Mouse (Mus musculus): ENCODE measurements around the gene Zfr2. TPM values are rescaled to one million over a fixed set of nuclear protein-coding genes. Genes with fewer than 3 reads are reported as not detected.

The Zfr2 gene
- total and polyA plus RNA-seq, 3 experiments: 0.81 to 1.4 TPM; not detected in 1

DNA sequence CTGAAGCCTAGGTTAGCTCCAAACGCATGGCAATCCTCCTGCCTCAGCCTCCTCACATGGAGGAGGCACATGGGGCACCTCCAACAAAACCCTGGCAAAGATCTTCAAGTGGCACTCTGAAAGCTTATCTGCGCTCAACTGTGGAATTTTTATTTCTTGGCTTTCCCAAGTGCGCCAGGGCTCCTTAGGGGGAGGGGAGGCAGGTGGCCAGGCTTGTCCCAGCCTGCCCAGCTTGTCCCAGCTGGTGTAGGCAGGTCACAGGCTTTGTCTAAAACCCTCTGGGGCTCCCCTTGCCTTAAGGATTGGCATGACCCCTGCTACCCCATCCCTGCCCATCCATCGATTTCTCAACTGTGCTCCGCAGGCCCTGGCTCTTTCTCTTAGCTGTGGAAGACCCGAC lies 51.2 kb downstream of the Zfr2 start:
- no peaks in the 10 kb centered on the region for H3K79me2 ChIP-seq (ENCODE audit: control insufficient read depth, insufficient read depth, low read length, poor library complexity)
- no peak overlapping the region for H3K9ac ChIP-seq (ENCODE audit: control insufficient read depth, low read depth, low read length, poor library complexity, severe bottlenecking)
- no peaks in the 10 kb centered on the region for H3K27me3 ChIP-seq (ENCODE audit: control insufficient read depth in 1 of 2, insufficient read depth in 2 of 2, low read length in 2 of 2)
- H3K27ac ChIP-seq (ENCODE audit: control insufficient read depth, low read depth, low read length): no peak overlapping the region
- H3K4me1 ChIP-seq (ENCODE audit: control insufficient read depth in 1 of 2, insufficient read depth in 2 of 2, low read length in 2 of 2): peaks cover 2 to 12% of the 10 kb centered on the region in 2 experiments; a peak in 3 of 4 replicates
- H3K36me3 ChIP-seq (ENCODE audit: control insufficient read depth in 1 of 2, insufficient read depth in 2 of 2, low read length in 2 of 2): peaks cover 0 to 7% of the 10 kb centered on the region in 2 experiments; a peak in 2 of 4 replicates
- TF ChIP-seq E2F4 (IDR thresholded peaks at IDR 0.05; ENCODE audit: borderline replicate concordance, low read depth, low read length): no peak
- TF ChIP-seq USF2 (IDR thresholded peaks at IDR 0.05; ENCODE audit: borderline replicate concordance in 1 of 2, insufficient read depth in 1 of 2, low read depth in 1 of 2, low read length in 2 of 2): no peak
- TF ChIP-seq MEF2A (IDR thresholded peaks at IDR 0.05; ENCODE audit: extremely low read depth, insufficient replicate concordance, low read depth, low read length, poor library complexity, severe bottlenecking): no peak
- TF ChIP-seq GABPA (IDR thresholded peaks at IDR 0.05; ENCODE audit: low read depth, low read length): no peak
- TF ChIP-seq RAD21 (IDR thresholded peaks at IDR 0.05; ENCODE audit: low read depth, low read length): no peak
- no peak for TF ChIP-seq MAZ (IDR thresholded peaks at IDR 0.05; ENCODE audit: low read depth, low read length)
- no peak for TF ChIP-seq ZKSCAN1 (IDR thresholded peaks at IDR 0.05; ENCODE audit: low read depth, low read length)
- no peak for TF ChIP-seq NRF1 (IDR thresholded peaks at IDR 0.05; ENCODE audit: insufficient read depth, low read depth, low read length, poor library complexity, severe bottlenecking)
- TF ChIP-seq ZNF384 (IDR thresholded peaks at IDR 0.05; ENCODE audit: low read depth, low read length): no peak
- no peak for TF ChIP-seq MYC (IDR thresholded peaks at IDR 0.05; ENCODE audit: low read depth, low read length)
- TF ChIP-seq SIN3A (IDR thresholded peaks at IDR 0.05; ENCODE audit: low read length): no peak
- no peak for TF ChIP-seq POLR2AphosphoS5 (IDR thresholded peaks at IDR 0.05; ENCODE audit: borderline replicate concordance, low read depth, low read length)
- no peak for TF ChIP-seq CHD2 (IDR thresholded peaks at IDR 0.05; ENCODE audit: low read length)
- TF ChIP-seq CHD1 (IDR thresholded peaks at IDR 0.05; ENCODE audit: low read depth, low read length): no peak
- TF ChIP-seq BHLHE40 (IDR thresholded peaks at IDR 0.05; ENCODE audit: borderline replicate concordance, low read depth, low read length): no peak
- H3K9me3 ChIP-seq (replicated peaks; ENCODE audit: insufficient read depth, low read length): no peaks in the 10 kb centered on the region
- no peak overlapping the region for H3K4me3 ChIP-seq (ENCODE audit: control insufficient read depth in 1 of 2, insufficient read depth in 1 of 2, low read depth in 2 of 2, low read length in 2 of 2)
- no peak for DNase-seq (ENCODE audit: low read depth, low spot score)

DNA sequence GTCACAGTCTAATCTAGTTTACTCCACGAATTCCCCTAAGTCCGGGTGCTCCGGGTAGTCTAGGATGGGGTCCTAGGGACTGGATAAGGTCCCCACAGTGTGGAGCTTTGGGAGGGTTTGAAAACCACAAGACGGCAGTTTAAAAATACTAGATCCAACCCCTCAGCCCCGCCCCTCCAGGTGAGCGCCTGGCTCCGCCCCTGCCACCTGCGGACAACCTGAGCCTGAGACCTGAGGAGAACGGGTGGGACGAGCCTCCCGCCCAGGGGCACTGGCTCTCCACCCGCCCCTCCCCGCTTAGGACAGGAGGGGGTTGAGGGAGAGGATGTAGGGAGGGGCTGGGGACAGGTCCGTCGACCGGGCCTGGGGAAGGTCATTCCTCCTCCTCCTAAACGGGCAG lies 51.8 kb downstream of the Zfr2 start:
- Histone ChIP-seq H3K27me3 (ENCODE audit: control insufficient read depth in 1 of 2, insufficient read depth in 2 of 2, low read length in 2 of 2) (no peaks in the 10 kb centered on the region), H3K4me1 (ENCODE audit: control insufficient read depth in 1 of 2, insufficient read depth in 2 of 2, low read length in 2 of 2) (peaks cover 2 to 9% of the 10 kb centered on the region in 2 experiments; a peak in 3 of 4 replicates)

More for the DNA sequence above, 51.8 kb downstream of the Zfr2 start:
- no peaks in the 10 kb centered on the region for H3K79me2 ChIP-seq (ENCODE audit: control insufficient read depth, insufficient read depth, low read length, poor library complexity)
- no peak overlapping the region for H3K4me3 ChIP-seq (ENCODE audit: control insufficient read depth in 1 of 2, insufficient read depth in 1 of 2, low read depth in 2 of 2, low read length in 2 of 2)
- H3K9ac ChIP-seq (ENCODE audit: control insufficient read depth, low read depth, low read length, poor library complexity, severe bottlenecking): no peak overlapping the region
- TF ChIP-seq GATA1 (IDR thresholded peaks at IDR 0.05; ENCODE audit: low read depth, low read length): no peak
- no peak for TF ChIP-seq GABPA (IDR thresholded peaks at IDR 0.05; ENCODE audit: low read depth, low read length)
- no peak for TF ChIP-seq RCOR1 (IDR thresholded peaks at IDR 0.05; ENCODE audit: low read depth, low read length)
- no peak for TF ChIP-seq CHD2 (IDR thresholded peaks at IDR 0.05; ENCODE audit: low read length)
- no peak for TF ChIP-seq POLR2AphosphoS5 (IDR thresholded peaks at IDR 0.05; ENCODE audit: borderline replicate concordance, low read depth, low read length)
- TF ChIP-seq MAFK (IDR thresholded peaks at IDR 0.05; ENCODE audit: borderline replicate concordance, low read depth, low read length): no peak
- no peak for TF ChIP-seq TBP (IDR thresholded peaks at IDR 0.05; ENCODE audit: low read depth, low read length)
- no peaks in the 10 kb centered on the region for H3K9me3 ChIP-seq (replicated peaks; ENCODE audit: insufficient read depth, low read length)
- no peak overlapping the region for H3K27ac ChIP-seq (ENCODE audit: control insufficient read depth, low read depth, low read length)
- H3K36me3 ChIP-seq (ENCODE audit: control insufficient read depth in 1 of 2, insufficient read depth in 2 of 2, low read length in 2 of 2): peaks cover 0 to 7% of the 10 kb centered on the region in 2 experiments; a peak in 2 of 4 replicates
- DNase-seq (ENCODE audit: low read depth, low spot score): no peak

Data from MEL (cell line).